Comparison of ENCODE assay signal across 16 mouse cellular contexts in the genomic region with DNA sequence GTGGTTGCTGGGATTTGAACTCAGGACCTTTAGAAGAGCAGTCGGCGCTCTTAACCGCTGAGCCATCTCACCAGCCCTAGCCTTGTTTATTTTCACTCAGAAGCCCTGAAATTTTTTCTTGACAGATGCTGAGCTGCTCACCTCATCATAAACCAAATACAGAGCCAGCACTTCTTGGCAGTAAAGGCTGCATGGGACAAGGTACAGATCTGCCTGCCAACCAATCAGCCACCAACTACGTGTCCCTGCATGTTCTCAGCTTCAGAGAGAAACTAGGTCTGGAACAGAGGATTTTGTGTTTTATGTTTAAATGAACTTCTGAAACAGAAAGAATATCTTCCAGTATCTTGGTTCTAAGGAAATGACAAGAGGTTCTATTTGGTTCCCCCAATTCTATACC.
DNase-seq lines count a peak whose midpoint lies in the region; ATAC-seq and TF ChIP-seq lines count a peak whose summit lies in the region.
"Had no signal": no experiment of that assay in that cellular context is flagged by ENCODE, and none has a peak within 500 bp of the region (broad histone marks: within the 10 kb centered on the region; RNA-seq: fewer than 3 reads in every experiment).

No protein-coding gene starts in this region.

- no peak overlapping the region for H3K27ac ChIP-seq in hindbrain, embryonic 16.5 days (ENCODE audit: low read depth, low read length)
- H3K27ac ChIP-seq in hindbrain, embryonic 14.5 days: no peak overlapping the region
- H3K27ac ChIP-seq in kidney, adult 2 months (ENCODE audit: insufficient read depth, low read depth, low read length): no peak overlapping the region
- H3K27ac ChIP-seq: embryonic facial prominence, embryonic 10.5 days; hindbrain, postnatal 0 days; limb, embryonic 12.5 days; midbrain, embryonic 13.5 days had no signal

- no peaks in the 10 kb centered on the region for H3K9me3 ChIP-seq in hindbrain, embryonic 16.5 days (ENCODE audit: control insufficient read depth, low read length)
- H3K9me3 ChIP-seq in hindbrain, embryonic 14.5 days (ENCODE audit: control insufficient read depth, low read length): no peaks in the 10 kb centered on the region
- H3K9me3 ChIP-seq: midbrain, embryonic 13.5 days had no signal

- no peak for DNase-seq in hindbrain, embryonic 14.5 days (ENCODE audit: low spot score)
- peak; percentile 71 for DNase-seq in brain, adult 2 months (ENCODE audit: low read depth, low spot score)
- peak; percentile 50 for DNase-seq in cerebellum, adult 9-10 months
- DNase-seq in lung, postnatal 10 days: peak; percentile 25
- no peak for DNase-seq in heart, postnatal 14 days
- no peak for DNase-seq in retina, postnatal 1 day
- no peak for DNase-seq in kidney, adult 2 months
- DNase-seq: adrenal gland, adult 8-10 months; heart, adult 18-20 months; kidney, adult 9 months; liver, postnatal 0 days had no signal

- 86% methylated on average over 4 of the region's 4 CpGs for WGBS in hindbrain, embryonic 16.5 days
- 86% methylated on average over 4 of the region's 4 CpGs for WGBS in hindbrain, embryonic 14.5 days
- 88% methylated on average over 4 of the region's 4 CpGs for WGBS in kidney, adult 2 months

- no peak overlapping the region for H3K4me2 ChIP-seq in hindbrain, embryonic 16.5 days (ENCODE audit: low read length)
- H3K4me2 ChIP-seq in hindbrain, embryonic 14.5 days (replicated peaks): no peak overlapping the region
- H3K4me2 ChIP-seq: limb, embryonic 12.5 days; midbrain, embryonic 13.5 days had no signal

- 0 out of 2 replicates have a peak, but pooled peaks have one; percentile 42 for ATAC-seq in hindbrain, embryonic 16.5 days
- ATAC-seq in hindbrain, embryonic 14.5 days (ENCODE audit: low FRiP score): no peak
- ATAC-seq: hindbrain, postnatal 0 days; liver, postnatal 0 days; midbrain, embryonic 13.5 days had no signal

- TF ChIP-seq CTCF in kidney, adult 2 months (conservative IDR thresholded peaks at IDR 0.05; ENCODE audit: insufficient read depth, insufficient read length, low read depth, low read length): no peak

- no peaks in the 10 kb centered on the region for H3K27me3 ChIP-seq in hindbrain, embryonic 16.5 days (replicated peaks; ENCODE audit: control insufficient read depth, insufficient read depth, low read length)
- H3K27me3 ChIP-seq in hindbrain, embryonic 14.5 days (ENCODE audit: control insufficient read depth, insufficient read depth, low read length): no peaks in the 10 kb centered on the region
- no peaks in the 10 kb centered on the region for H3K27me3 ChIP-seq in kidney, adult 2 months (replicated peaks; ENCODE audit: control insufficient read depth, insufficient read depth, low read length)
- H3K27me3 ChIP-seq: limb, embryonic 12.5 days; midbrain, embryonic 13.5 days had no signal

- intact Hi-C loops in heart, postnatal 14 days (cut with DNase I): no loop called here

- H3K4me1 ChIP-seq in hindbrain, embryonic 16.5 days (ENCODE audit: control insufficient read depth, insufficient read depth, low read depth, low read length): no peaks in the 10 kb centered on the region
- H3K4me1 ChIP-seq in hindbrain, embryonic 14.5 days (replicated peaks; ENCODE audit: control insufficient read depth, insufficient read depth, low read length): no peaks in the 10 kb centered on the region
- no peaks in the 10 kb centered on the region for H3K4me1 ChIP-seq in kidney, adult 2 months (ENCODE audit: control insufficient read depth, insufficient read depth, low read length)
- H3K4me1 ChIP-seq: embryonic facial prominence, embryonic 10.5 days; limb, embryonic 12.5 days; midbrain, embryonic 13.5 days had no signal

- no peak overlapping the region for H3K4me3 ChIP-seq in hindbrain, embryonic 16.5 days (ENCODE audit: low read length)
- H3K4me3 ChIP-seq in hindbrain, embryonic 14.5 days (replicated peaks; ENCODE audit: low read length): no peak overlapping the region
- no peak overlapping the region for H3K4me3 ChIP-seq in kidney, adult 2 months (ENCODE audit: insufficient read depth, low read depth, low read length)
- H3K4me3 ChIP-seq: embryonic facial prominence, embryonic 10.5 days; limb, embryonic 12.5 days; midbrain, embryonic 13.5 days had no signal

- TF ChIP-seq POLR2A in kidney, adult 2 months (IDR thresholded peaks at IDR 0.05; ENCODE audit: low read depth, low read length): no peak

- H3K36me3 ChIP-seq in hindbrain, embryonic 16.5 days (ENCODE audit: control insufficient read depth, insufficient read depth, low read length): no peaks in the 10 kb centered on the region
- no peaks in the 10 kb centered on the region for H3K36me3 ChIP-seq in hindbrain, embryonic 14.5 days (replicated peaks; ENCODE audit: control insufficient read depth, insufficient read depth)
- no peaks in the 10 kb centered on the region for H3K36me3 ChIP-seq in kidney, adult 2 months (ENCODE audit: control insufficient read depth, insufficient read depth, low read length)
- H3K36me3 ChIP-seq: embryonic facial prominence, embryonic 10.5 days; limb, embryonic 12.5 days; midbrain, embryonic 13.5 days had no signal

- H3K9ac ChIP-seq in hindbrain, embryonic 16.5 days (ENCODE audit: low read depth, low read length): no peak overlapping the region
- no peak overlapping the region for H3K9ac ChIP-seq in hindbrain, embryonic 14.5 days
- H3K9ac ChIP-seq: limb, embryonic 12.5 days; liver, postnatal 0 days; midbrain, embryonic 13.5 days had no signal

Comparison
In these comparisons a context has a peak if more than half of its experiments do, and no peak if none do; other contexts are left out.
1. DNase-seq: peak in brain, adult 2 months (single experiment), cerebellum, adult 9-10 months (single experiment) and lung, postnatal 10 days (single experiment); none in hindbrain, embryonic 14.5 days (single experiment), heart, postnatal 14 days (0 of 2), retina, postnatal 1 day (single experiment) and kidney, adult 2 months (single experiment).